Mouse (Mus musculus): ENCODE measurements around the gene Islr2. TPM values are rescaled to one million over a fixed set of nuclear protein-coding genes. Genes with fewer than 3 reads are reported as not detected.
A peak's percentile ranks its signal among the peaks of the same experiment; 100 is the strongest.

Gene Islr2
- total RNA-seq, 1 experiment from 2014 or later = 5.5 TPM

GRCm38 (mm10) chr9:58169426-58169825, 34.7 kb downstream of the Islr2 start:
- no peak for ATAC-seq (replicated peaks in 1 of 2; ENCODE audit: insufficient read depth in 1 of 2, low FRiP score in 2 of 2, low TSS enrichment in 1 of 2, low read depth in 1 of 2, poor library complexity in 2 of 2, severe bottlenecking in 2 of 2)

GRCm38 (mm10) chr9:58168880-58169279, 35.2 kb downstream of the Islr2 start:
- ATAC-seq (replicated peaks in 1 of 2; ENCODE audit: insufficient read depth in 1 of 2, low FRiP score in 2 of 2, low TSS enrichment in 1 of 2, low read depth in 1 of 2, poor library complexity in 2 of 2, severe bottlenecking in 2 of 2) = no peak

- no peak for ATAC-seq (replicated peaks in 1 of 2; ENCODE audit: insufficient read depth in 1 of 2, low FRiP score in 2 of 2, low TSS enrichment in 1 of 2, low read depth in 1 of 2, poor library complexity in 2 of 2, severe bottlenecking in 2 of 2)
Measured at GRCm38 (mm10) chr9:58165779-58166178, 38.3 kb downstream of the Islr2 start.

GRCm38 (mm10) chr9:58163146-58163545, 41.0 kb downstream of the Islr2 start:
- ATAC-seq (replicated peaks in 1 of 2; ENCODE audit: insufficient read depth in 1 of 2, low FRiP score in 2 of 2, low TSS enrichment in 1 of 2, low read depth in 1 of 2, poor library complexity in 2 of 2, severe bottlenecking in 2 of 2) = no peak

GRCm38 (mm10) chr9:58162173-58162572, 41.9 kb downstream of the Islr2 start:
- no peak for ATAC-seq (replicated peaks in 1 of 2; ENCODE audit: insufficient read depth in 1 of 2, low FRiP score in 2 of 2, low TSS enrichment in 1 of 2, low read depth in 1 of 2, poor library complexity in 2 of 2, severe bottlenecking in 2 of 2)

- peak; percentile 21 to 33; a peak in 2 of 4 replicates for ATAC-seq (replicated peaks in 1 of 2; ENCODE audit: insufficient read depth in 1 of 2, low FRiP score in 2 of 2, low TSS enrichment in 1 of 2, low read depth in 1 of 2, poor library complexity in 2 of 2, severe bottlenecking in 2 of 2)
Measured at GRCm38 (mm10) chr9:58160315-58160714, 43.8 kb downstream of the Islr2 start.

GRCm38 (mm10) chr9:58159855-58160254, 44.3 kb downstream of the Islr2 start:
- 0 out of 4 replicates have a peak, but pooled peaks of 1 of the 2 experiments have one; percentile 9 for ATAC-seq (replicated peaks in 1 of 2; ENCODE audit: insufficient read depth in 1 of 2, low FRiP score in 2 of 2, low TSS enrichment in 1 of 2, low read depth in 1 of 2, poor library complexity in 2 of 2, severe bottlenecking in 2 of 2)

GRCm38 (mm10) chr9:58158541-58159311, 45.4 kb downstream of the Islr2 start:
- ATAC-seq (replicated peaks in 1 of 2; ENCODE audit: insufficient read depth in 1 of 2, low FRiP score in 2 of 2, low TSS enrichment in 1 of 2, low read depth in 1 of 2, poor library complexity in 2 of 2, severe bottlenecking in 2 of 2) = no peak

GRCm38 (mm10) chr9:58157838-58158237, 46.3 kb downstream of the Islr2 start:
- no peak for ATAC-seq (replicated peaks in 1 of 2; ENCODE audit: insufficient read depth in 1 of 2, low FRiP score in 2 of 2, low TSS enrichment in 1 of 2, low read depth in 1 of 2, poor library complexity in 2 of 2, severe bottlenecking in 2 of 2)

GRCm38 (mm10) chr9:58156819-58157560, 47.1 kb downstream of the Islr2 start:
- ATAC-seq (replicated peaks in 1 of 2; ENCODE audit: insufficient read depth in 1 of 2, low FRiP score in 2 of 2, low TSS enrichment in 1 of 2, low read depth in 1 of 2, poor library complexity in 2 of 2, severe bottlenecking in 2 of 2) = no peak

- ATAC-seq (replicated peaks in 1 of 2; ENCODE audit: insufficient read depth in 1 of 2, low FRiP score in 2 of 2, low TSS enrichment in 1 of 2, low read depth in 1 of 2, poor library complexity in 2 of 2, severe bottlenecking in 2 of 2) = no peak
Measured at GRCm38 (mm10) chr9:58155366-58155765, 48.8 kb downstream of the Islr2 start.

GRCm38 (mm10) chr9:58153095-58153494, 51.0 kb downstream of the Islr2 start:
- no peak for ATAC-seq (replicated peaks in 1 of 2; ENCODE audit: insufficient read depth in 1 of 2, low FRiP score in 2 of 2, low TSS enrichment in 1 of 2, low read depth in 1 of 2, poor library complexity in 2 of 2, severe bottlenecking in 2 of 2)

- no peak for ATAC-seq (replicated peaks in 1 of 2; ENCODE audit: insufficient read depth in 1 of 2, low FRiP score in 2 of 2, low TSS enrichment in 1 of 2, low read depth in 1 of 2, poor library complexity in 2 of 2, severe bottlenecking in 2 of 2)
Measured at GRCm38 (mm10) chr9:58150733-58151361, 53.3 kb downstream of the Islr2 start.

- ATAC-seq (replicated peaks in 1 of 2; ENCODE audit: insufficient read depth in 1 of 2, low FRiP score in 2 of 2, low TSS enrichment in 1 of 2, low read depth in 1 of 2, poor library complexity in 2 of 2, severe bottlenecking in 2 of 2) = no peak
Measured at GRCm38 (mm10) chr9:58148806-58149205, 55.3 kb downstream of the Islr2 start.

Other genes with a start within 250 kb of the Islr2 start
- gene Cyp11a1, start 197.9 kb downstream of the Islr2 start, total RNA-seq (2017) = 1.2 and 1.9 TPM in 2 replicates
- not detected in 2 replicates for gene Stra6, start 140.5 kb downstream of the Islr2 start, total RNA-seq (2017)
- gene Ccdc33, start 85.5 kb downstream of the Islr2 start, total RNA-seq (2017) = not detected in 2 replicates
- gene Islr, start within 50 bp of the Islr2 start, total RNA-seq (2017) = 0.69 and 1.5 TPM in 2 replicates
- gene Pml, start 45.5 kb upstream of the Islr2 start, total RNA-seq (2017) = 24.5 and 32.5 TPM in 2 replicates
- 11.4 and 13.2 TPM in 2 replicates for gene Stoml1, start 48.8 kb upstream of the Islr2 start, total RNA-seq (2017)
- gene Loxl1, start 108.9 kb upstream of the Islr2 start, total RNA-seq (2017) = 0.25 TPM in 1 of 2 replicates, not detected in the other
- not detected in 2 replicates for gene Tbc1d21, start 166.1 kb upstream of the Islr2 start, total RNA-seq (2017)